Mouse (Mus musculus) neural tube, embryonic 11.5 days (tissue): Measurements from ENCODE around the gene Nes. TPM values are rescaled to one million over a fixed set of nuclear protein-coding genes. Genes with fewer than 3 reads are reported as not detected.

Experiments used
- ATAC-seq: fragments of 200-750 bp; cut with Nextera tagmentation; 2 replicates; pipeline ENCODE4 v1.8.0; 2017; ENCODE audit warnings: moderate number of reproducible peaks, mild to moderate bottlenecking, moderate TSS enrichment, moderate library complexity; ENCODE audit not compliant: insufficient read depth, low FRiP score, low TSS enrichment
- DNase-seq: peaks from one replicate; pipeline ENCODE4 v3.0.0-alpha.2; 2015; ENCODE audit warnings: low spot score
- H3K27ac ChIP-seq: fragments of 300-500 bp; sonication (generic); 2 replicates; pipeline ENCODE4 v1.5.1; 2014; ENCODE audit warnings: low read depth, mild to moderate bottlenecking, low read length
- H3K27me3 ChIP-seq: fragments of 300-500 bp; sonication (generic); 2 replicates; pipeline ENCODE4 v1.6.1; 2014; ENCODE audit warnings: mild to moderate bottlenecking, low read length, mixed read lengths; ENCODE audit not compliant: control insufficient read depth, insufficient read depth
- H3K36me3 ChIP-seq: fragments of 300-500 bp; sonication (generic); 2 replicates; pipeline ENCODE4 v1.6.1; 2014; ENCODE audit warnings: mild to moderate bottlenecking, low read length, moderate library complexity, mixed read lengths; ENCODE audit not compliant: control insufficient read depth, insufficient read depth
- H3K4me1 ChIP-seq: fragments of 300-500 bp; sonication (generic); 2 replicates; pipeline ENCODE4 v1.6.1; 2014; ENCODE audit warnings: low read length, mixed read lengths; ENCODE audit not compliant: control insufficient read depth, insufficient read depth
- H3K4me2 ChIP-seq: fragments of 300-500 bp; sonication (generic); 2 replicates; pipeline ENCODE4 v1.6.1; 2014; ENCODE audit warnings: low read depth, mild to moderate bottlenecking, moderate library complexity
- H3K4me3 ChIP-seq: fragments of 300-500 bp; sonication (generic); 2 replicates; pipeline ENCODE4 v1.5.1; 2014; ENCODE audit warnings: low read depth, low read length
- H3K9ac ChIP-seq: fragments of 300-500 bp; sonication (generic); 2 replicates; pipeline ENCODE4 v1.6.1; 2014; ENCODE audit warnings: mild to moderate bottlenecking, low read length
- H3K9me3 ChIP-seq: fragments of 300-500 bp; sonication (generic); 2 replicates; pipeline ENCODE4 v1.6.1; 2016; ENCODE audit warnings: low read length; ENCODE audit not compliant: control insufficient read depth
- WGBS: fragments of 180-500 bp; shearing (Covaris S2); extraction: QIAGEN DNeasy Blood & Tissue Kit; methylation state at CpG from one replicate; pipeline ENCODE4 v1.1.7; 2014; 5-methylcytosine and 5-hydroxymethylcytosine counted together
- polyA plus RNA-seq: library from polyadenylated mRNA; unstranded; fragments of >200 nt; fragmentation: Nextera tagmentation; extraction: Ambion mirVana; gene quantifications from 2 replicates; pipeline ENCODE4 v1.2.1, GENCODE M21; 2014

Gene Nes
- polyA plus RNA-seq, 1 experiment from 2014 or later, result 60.2 TPM

GRCm38 (mm10) chr3:87958967-87959366 is 11.9 kb upstream of the Nes start:
- Histone ChIP-seq H3K36me3 (peaks cover 3% of the 10 kb centered on the region; the same call in 1 of the 2 replicates), H3K27me3 (no peaks in the 10 kb centered on the region), H3K4me2 (no peak overlapping the region), H3K27ac (peak overlapping the region; percentile 96), H3K4me1 (peaks cover 29% of the 10 kb centered on the region), H3K9ac (no peak overlapping the region), H3K9me3 (no peaks in the 10 kb centered on the region), H3K4me3 (no peak overlapping the region)
- ATAC-seq, result no peak
- WGBS, result 20% methylated on average over 1 of the region's 1 CpGs
- DNase-seq, result no peak

GRCm38 (mm10) chr3:87959371-87959770 is 11.5 kb upstream of the Nes start:
- peaks cover 29% of the 10 kb centered on the region for H3K4me1 ChIP-seq
- H3K9me3 ChIP-seq, result no peaks in the 10 kb centered on the region
- no peak for ATAC-seq
- DNase-seq, result no peak
- no peak overlapping the region; the same call in 1 of the 2 replicates for H3K4me2 ChIP-seq
- H3K4me3 ChIP-seq, result no peak overlapping the region
- peak overlapping the region; percentile 96; the same call in 1 of the 2 replicates for H3K27ac ChIP-seq
- 42% methylated on average over 7 of the region's 7 CpGs for WGBS
- no peaks in the 10 kb centered on the region for H3K27me3 ChIP-seq
- H3K36me3 ChIP-seq, result no peaks in the 10 kb centered on the region; the same call in 1 of the 2 replicates
- H3K9ac ChIP-seq, result no peak overlapping the region

GRCm38 (mm10) chr3:87960191-87960585 is 10.7 kb upstream of the Nes start:
- Histone ChIP-seq H3K27ac (peak overlapping the region; percentile 96), H3K9me3 (no peaks in the 10 kb centered on the region), H3K36me3 (no peaks in the 10 kb centered on the region), H3K9ac (peak overlapping the region; percentile 75), H3K4me3 (peak overlapping the region; percentile 37), H3K4me1 (peaks cover 29% of the 10 kb centered on the region), H3K4me2 (peak overlapping the region; percentile 77), H3K27me3 (no peaks in the 10 kb centered on the region)
- no peak for DNase-seq
- no peak for ATAC-seq
- WGBS, result 4% methylated on average over 10 of the region's 10 CpGs

- no peaks in the 10 kb centered on the region for H3K27me3 ChIP-seq
- WGBS, result under 1% methylated on average over 27 of the region's 27 CpGs
- H3K4me2 ChIP-seq, result peak overlapping the region; percentile 77
- DNase-seq (peak; percentile 97), ATAC-seq (peak; percentile 94)
- H3K27ac ChIP-seq, result peak overlapping the region; percentile 96
- H3K9me3 ChIP-seq, result no peaks in the 10 kb centered on the region
- peak overlapping the region; percentile 75 for H3K9ac ChIP-seq
- H3K36me3 ChIP-seq, result no peaks in the 10 kb centered on the region
- peak overlapping the region; percentile 37 for H3K4me3 ChIP-seq
- H3K4me1 ChIP-seq, result peaks cover 29% of the 10 kb centered on the region
Measured at GRCm38 (mm10) chr3:87960586-87961191, 10.2 kb upstream of the Nes start.

- WGBS, result under 1% methylated on average over 21 of the region's 21 CpGs
- Histone ChIP-seq H3K27ac (peak overlapping the region; percentile 72), H3K9ac (peak overlapping the region; percentile 87; the same call in 1 of the 2 replicates), H3K4me2 (peak overlapping the region; percentile 95), H3K36me3 (peaks cover under 1% of the 10 kb centered on the region), H3K27me3 (no peaks in the 10 kb centered on the region), H3K4me1 (peaks cover 35% of the 10 kb centered on the region), H3K9me3 (no peaks in the 10 kb centered on the region), H3K4me3 (peak overlapping the region; percentile 82)
- ATAC-seq, result no peak
- peak; percentile 83 for DNase-seq
Measured at GRCm38 (mm10) chr3:87970184-87970938, 517 bp upstream of the Nes start.

- H3K27ac ChIP-seq, result peak overlapping the region; percentile 90
- H3K4me1 ChIP-seq, result peaks cover 38% of the 10 kb centered on the region
- H3K4me3 ChIP-seq, result peak overlapping the region; percentile 82
Measured at GRCm38 (mm10) chr3:87971489-87972202, 768 bp downstream of the Nes start.

GRCm38 (mm10) chr3:87972203-87972664 is 1.4 kb downstream of the Nes start:
- peaks cover 38% of the 10 kb centered on the region for H3K4me1 ChIP-seq
- H3K4me3 ChIP-seq, result peak overlapping the region; percentile 82
- 3% methylated on average over 8 of the region's 8 CpGs for WGBS
- H3K27me3 ChIP-seq, result no peaks in the 10 kb centered on the region
- ATAC-seq, result no peak
- DNase-seq, result peak; percentile 63
- H3K27ac ChIP-seq, result peak overlapping the region; percentile 90
- peaks cover 4% of the 10 kb centered on the region for H3K36me3 ChIP-seq
- peak overlapping the region; percentile 95 for H3K4me2 ChIP-seq
- H3K9ac ChIP-seq, result peak overlapping the region; percentile 87
- no peaks in the 10 kb centered on the region for H3K9me3 ChIP-seq

More at GRCm38 (mm10) chr3:87971489-87972202, 768 bp downstream of the Nes start:
- peak overlapping the region; percentile 95 for H3K4me2 ChIP-seq
- H3K36me3 ChIP-seq, result peaks cover 4% of the 10 kb centered on the region
- peak overlapping the region; percentile 87 for H3K9ac ChIP-seq
- DNase-seq, result no peak
- H3K27me3 ChIP-seq, result no peaks in the 10 kb centered on the region
- WGBS, result under 1% methylated on average over 60 of the region's 60 CpGs
- H3K9me3 ChIP-seq, result no peaks in the 10 kb centered on the region
- ATAC-seq, result no peak

GRCm38 (mm10) chr3:87972776-87973175 is 1.9 kb downstream of the Nes start:
- 21% methylated on average over 5 of the region's 5 CpGs for WGBS
- peak overlapping the region; percentile 95 for H3K4me2 ChIP-seq
- H3K4me3 ChIP-seq, result peak overlapping the region; percentile 82
- H3K9me3 ChIP-seq, result no peaks in the 10 kb centered on the region
- peaks cover 38% of the 10 kb centered on the region for H3K4me1 ChIP-seq
- peaks cover 4% of the 10 kb centered on the region for H3K36me3 ChIP-seq
- H3K27me3 ChIP-seq, result no peaks in the 10 kb centered on the region
- ATAC-seq, result no peak
- peak overlapping the region; percentile 90 for H3K27ac ChIP-seq
- no peak for DNase-seq
- H3K9ac ChIP-seq, result peak overlapping the region; percentile 87
